Mouse (Mus musculus): ENCODE measurements around the gene Ikbip.

Gene Ikbip

GRCm38 (mm10) chr10:91116958-91117357, 34.2 kb downstream of the Ikbip start:
- DNase-seq (ENCODE audit: low spot score), result no peak

GRCm38 (mm10) chr10:91122646-91123045, 39.9 kb downstream of the Ikbip start:
- no peak for DNase-seq (ENCODE audit: low spot score)

GRCm38 (mm10) chr10:91123281-91123827, 40.6 kb downstream of the Ikbip start:
- peak; percentile 21 for DNase-seq (ENCODE audit: low spot score)

- DNase-seq (ENCODE audit: low spot score), result peak; percentile 96
These were observed 41.4 kb downstream of the Ikbip start, which contains the start of gene Slc25a3 for GRCm38 (mm10) chr10:91123828-91124822. Slc25a3 (minus strand) TSS chr10:91124059.

DNA sequence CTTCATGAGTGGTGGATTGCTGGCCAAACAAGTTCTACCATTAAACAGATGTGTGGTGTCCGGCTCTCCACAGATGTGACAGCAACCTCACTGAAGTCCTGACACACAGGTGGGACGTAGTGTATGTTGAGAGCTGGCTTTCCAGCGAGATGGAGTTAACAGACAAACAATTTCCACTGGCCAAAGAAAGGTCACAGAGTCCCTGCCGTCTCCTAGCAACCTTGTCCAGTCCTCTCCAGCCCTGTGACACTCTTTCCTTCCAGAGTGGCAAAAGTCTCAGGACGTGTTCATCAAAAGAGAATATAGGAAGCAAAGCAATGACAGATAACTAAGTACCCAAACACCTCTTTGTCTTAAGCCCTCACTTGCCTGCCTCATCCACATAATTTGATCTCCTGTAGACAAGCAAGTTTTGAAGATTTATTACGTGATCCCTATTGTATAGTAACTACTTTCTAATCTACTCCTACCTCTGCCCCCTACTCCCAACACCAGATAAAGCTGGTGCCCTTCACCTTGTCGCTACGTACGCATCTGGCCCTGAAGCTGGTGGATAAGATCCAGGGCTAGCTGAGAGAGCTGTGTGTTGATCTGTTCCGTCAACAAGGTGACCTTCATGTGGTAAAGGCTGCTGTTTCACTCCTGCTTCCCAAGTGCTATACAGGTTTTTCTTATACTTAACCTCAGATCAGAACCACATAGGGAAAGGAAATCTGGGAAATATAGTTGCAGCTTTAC, 44.0 kb downstream of the Ikbip start:
- no peak for DNase-seq (ENCODE audit: low spot score)

GRCm38 (mm10) chr10:91127395-91127794, 44.7 kb downstream of the Ikbip start:
- no peak for DNase-seq (ENCODE audit: low spot score)

GRCm38 (mm10) chr10:91128551-91129160, 45.9 kb downstream of the Ikbip start:
- no peak for DNase-seq (ENCODE audit: low spot score)

DNA sequence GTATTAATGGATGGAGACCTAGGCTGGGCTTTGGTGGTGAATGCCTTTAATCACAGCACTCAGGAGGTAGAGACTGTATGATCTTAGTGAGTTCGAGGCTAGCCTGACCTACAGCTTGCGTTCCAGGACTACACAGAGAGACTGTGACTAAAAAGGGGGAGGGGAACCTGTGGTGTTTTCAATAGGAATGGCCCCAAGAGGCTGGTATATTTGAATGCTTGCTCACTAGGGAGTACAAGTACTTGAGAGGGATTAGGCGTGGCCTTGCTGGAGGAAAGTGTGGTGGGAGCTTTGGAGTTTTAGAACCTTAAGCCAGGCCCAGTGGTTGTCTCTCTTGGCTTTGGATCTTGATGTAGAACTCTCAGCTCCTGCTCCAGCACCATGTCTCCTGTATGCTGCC, 48.1 kb downstream of the Ikbip start:
- DNase-seq (ENCODE audit: low spot score), result no peak

DNA sequence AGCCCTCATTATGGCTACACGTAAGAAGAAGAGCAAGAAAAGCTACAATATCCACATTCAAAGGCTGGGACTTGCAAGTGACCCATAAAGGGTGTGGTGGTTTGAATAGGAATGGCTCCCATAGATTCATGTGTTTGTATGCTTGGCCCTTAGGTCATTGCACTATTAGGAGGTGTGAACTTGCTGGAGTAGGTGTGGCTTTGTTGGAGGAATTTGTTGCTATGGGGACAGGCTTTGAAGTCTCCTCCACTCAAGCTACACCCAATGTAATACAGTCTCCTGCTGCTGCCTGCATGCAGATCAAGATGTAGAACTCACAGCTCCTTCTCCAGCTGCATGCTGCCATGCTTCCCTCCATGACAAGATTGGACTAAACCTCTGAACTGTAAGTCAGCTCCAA, 48.8 kb downstream of the Ikbip start:
- DNase-seq (ENCODE audit: low spot score), result no peak

DNA sequence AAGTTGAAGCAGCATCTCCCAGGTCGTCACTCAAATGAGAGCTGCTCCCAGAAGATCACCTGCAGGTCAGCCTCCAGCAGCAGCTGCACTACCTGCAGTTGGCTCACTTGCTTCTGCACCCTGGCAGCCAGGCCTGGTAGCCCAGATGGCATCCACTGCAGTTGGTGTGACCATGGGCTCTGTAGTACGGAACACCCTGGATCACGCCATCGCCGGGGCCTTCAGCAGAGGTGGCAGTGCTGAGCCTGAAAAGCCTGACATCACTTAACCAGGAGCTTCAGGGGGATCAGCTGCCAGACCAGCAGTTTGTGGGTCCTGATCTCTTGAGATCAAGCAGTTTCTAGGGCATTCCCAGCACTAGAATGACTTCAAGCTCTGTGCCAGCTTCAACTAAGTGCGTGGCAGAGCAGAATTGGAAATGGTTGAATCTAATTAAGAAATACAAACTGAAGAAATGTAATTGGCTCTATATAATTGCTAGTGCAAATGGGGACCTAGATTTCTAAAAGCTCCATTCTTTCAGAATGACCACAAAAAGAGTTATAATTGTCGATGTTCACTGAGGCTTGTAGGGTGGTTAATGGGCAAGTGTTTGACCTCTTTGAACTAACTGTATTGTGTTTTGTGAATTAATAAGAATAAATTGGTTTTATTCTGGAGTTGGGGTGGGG, 52.7 kb downstream of the Ikbip start:
- DNase-seq (ENCODE audit: low spot score), result no peak

DNA sequence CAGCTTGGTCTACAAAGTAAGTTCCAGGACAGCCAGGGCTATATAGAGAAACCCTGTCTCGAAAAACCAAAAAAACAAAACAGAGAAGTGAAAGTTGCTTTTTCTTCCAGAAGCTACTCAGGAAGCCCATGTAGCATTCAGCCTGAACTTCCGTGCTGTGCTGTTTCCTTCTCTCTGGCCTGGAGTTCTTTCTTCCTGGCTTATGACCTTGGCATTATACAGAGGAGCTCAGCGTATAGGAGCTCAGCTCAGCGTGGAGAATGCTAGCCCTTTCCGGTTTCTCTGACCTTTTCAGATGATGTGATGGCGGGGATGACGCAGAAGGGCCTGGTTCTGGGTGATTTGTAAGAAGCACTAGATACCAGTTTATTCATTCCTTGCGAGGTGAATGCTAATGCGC, 54.7 kb downstream of the Ikbip start:
- no peak for DNase-seq (ENCODE audit: low spot score)

DNA sequence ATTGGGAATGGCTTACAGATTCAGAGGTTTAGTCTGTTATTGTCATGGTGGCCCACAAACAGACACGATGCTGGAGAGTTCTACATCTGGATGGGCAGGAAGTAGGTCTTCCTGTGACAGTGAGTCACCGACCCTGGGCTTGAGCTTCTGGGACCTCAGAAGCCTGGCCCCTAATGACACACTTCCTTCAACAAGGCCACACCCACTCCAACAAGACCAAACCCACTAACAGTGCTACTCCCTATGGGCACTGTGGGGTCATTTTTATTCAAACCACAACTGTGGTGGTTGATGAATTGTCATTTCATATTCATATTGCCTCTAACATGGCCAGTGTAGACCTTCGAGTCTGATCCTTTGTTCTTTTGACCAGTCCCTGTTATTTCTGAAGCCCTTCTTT, 55.6 kb downstream of the Ikbip start:
- DNase-seq (ENCODE audit: low spot score), result no peak

DNA sequence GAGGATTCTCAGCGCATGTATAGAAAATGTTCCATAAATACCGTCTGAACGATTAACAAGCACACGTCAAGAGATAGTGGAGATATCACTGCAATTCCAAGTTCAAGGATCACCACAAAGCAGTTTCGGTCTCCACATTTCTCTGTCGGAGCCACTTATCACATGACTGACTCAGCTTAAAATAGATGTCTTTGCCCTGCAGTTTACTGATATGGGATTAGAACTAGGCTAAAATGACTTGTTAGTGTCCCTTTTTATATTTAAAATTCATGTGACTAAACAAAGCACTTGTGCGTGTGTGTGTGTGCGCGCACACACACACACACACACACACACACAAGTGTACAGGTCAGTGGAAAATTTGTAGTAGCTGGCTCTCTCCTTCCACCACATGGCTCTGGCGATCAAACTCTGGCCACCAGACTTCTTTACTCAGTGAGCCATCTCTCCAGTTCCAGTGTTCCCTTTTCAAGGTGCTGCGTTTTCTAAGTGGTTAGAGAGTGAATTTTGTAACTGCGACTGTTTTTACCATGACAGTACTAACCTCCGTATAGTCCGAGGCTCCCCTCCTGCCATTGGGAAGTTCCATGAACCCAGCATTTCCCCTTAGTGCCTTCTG, 56.5 kb downstream of the Ikbip start:
- no peak for DNase-seq (ENCODE audit: low spot score)

DNA sequence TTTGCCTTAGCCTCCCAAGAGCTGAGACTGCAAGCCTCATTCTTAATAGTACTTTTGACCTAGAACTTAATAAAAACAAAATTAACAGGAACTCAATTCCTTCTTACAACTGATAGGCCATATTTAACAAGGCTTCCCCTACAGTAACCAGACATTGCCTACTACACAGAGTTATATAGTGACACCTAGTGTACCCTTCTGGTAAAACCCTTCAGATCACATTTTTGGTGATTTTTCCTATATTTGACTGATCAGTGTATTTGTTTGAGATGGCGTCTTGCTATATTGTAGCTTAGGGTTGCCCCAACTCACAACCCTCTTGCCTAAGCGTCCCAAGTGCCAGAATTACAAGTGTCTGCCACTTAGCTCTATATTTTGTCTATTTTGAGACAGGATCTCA, 58.8 kb downstream of the Ikbip start:
- DNase-seq (ENCODE audit: low spot score), result no peak

DNA sequence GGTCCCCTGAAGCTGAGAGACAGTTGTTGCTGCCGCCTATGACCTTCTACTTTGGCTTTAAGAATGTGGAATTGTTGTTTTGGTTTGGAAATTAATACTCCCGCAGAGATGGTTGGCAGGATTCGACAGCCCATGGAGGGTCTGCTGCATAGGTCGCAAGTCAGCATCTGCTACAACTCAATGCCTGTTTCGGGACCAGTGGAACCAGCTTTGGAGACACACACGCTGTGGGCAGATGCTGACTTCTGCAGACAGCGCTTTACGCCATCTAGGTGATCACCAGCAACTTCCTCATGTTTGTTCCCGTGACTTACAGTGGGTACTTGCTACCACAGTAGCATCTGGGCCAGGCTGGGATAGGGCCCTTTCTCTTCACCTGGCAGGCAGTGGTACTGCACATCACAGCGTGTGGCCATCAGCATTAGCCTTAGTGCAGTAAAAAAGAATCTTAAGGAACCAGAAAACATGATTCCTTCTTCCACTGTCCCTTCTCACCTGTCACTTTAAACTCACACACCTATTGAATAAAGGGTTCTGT, 60.0 kb downstream of the Ikbip start:
- DNase-seq (ENCODE audit: low spot score), result no peak

DNA sequence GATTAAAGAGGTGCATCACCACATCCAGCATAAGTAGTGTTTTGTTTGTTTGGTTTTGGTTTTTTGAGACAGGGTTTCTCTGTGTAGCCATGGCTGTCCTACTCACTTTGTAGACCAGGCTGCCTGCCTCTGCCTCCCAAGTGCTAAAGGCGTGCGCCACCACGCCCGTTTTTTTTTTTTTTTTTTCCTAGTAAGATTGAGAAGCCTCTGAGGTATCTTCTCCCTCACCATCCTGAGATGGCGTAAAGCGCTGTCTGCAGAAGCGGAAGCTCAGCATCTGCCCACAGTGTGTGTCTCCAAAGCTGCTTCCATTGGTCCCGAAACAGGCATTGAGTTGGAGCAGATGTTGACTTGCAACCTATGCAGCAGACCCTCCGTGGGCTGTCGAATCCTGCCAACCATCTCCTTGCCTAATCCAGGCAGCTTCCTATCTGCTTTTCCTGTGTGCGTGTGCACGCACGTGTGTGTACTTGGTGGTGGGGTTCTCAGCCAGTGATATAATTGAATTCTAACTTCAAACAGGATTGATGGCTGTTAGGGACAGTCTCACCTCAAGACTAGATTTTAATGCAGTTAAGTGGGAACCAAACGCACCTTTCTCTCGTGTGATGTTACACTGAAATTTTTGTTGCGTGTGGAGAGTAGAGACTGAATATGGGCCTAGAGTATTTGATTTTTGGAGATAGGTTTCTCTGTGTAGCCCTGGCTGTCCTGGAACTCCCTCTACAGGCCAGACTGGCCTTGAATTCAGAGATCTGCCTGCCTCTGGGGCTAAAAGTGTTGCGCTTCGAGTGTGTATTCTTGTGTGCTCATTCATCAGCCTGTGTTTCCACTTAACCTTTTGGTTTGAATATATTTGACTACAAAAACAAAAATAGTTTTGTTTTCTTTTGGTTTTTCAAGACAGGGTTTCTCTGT, 60.8 kb downstream of the Ikbip start:
- no peak for DNase-seq (ENCODE audit: low spot score)

- DNase-seq (ENCODE audit: low spot score), result no peak
These were observed 62.7 kb downstream of the Ikbip start for GRCm38 (mm10) chr10:91145413-91145812.
